In genomic region chr7:128403128-128403527, GRCm38 (mm10) we compare ENCODE assay signal across 28 mouse cellular contexts. TPM values are rescaled to one million over a fixed set of nuclear protein-coding genes. Genes with fewer than 3 reads are reported as not detected.
DNase-seq lines count a peak whose midpoint lies in the region; ATAC-seq and TF ChIP-seq lines count a peak whose summit lies in the region.
"Had no signal": no experiment of that assay in that cellular context is flagged by ENCODE, and none has a peak within 500 bp of the region (broad histone marks: within the 10 kb centered on the region; RNA-seq: fewer than 3 reads in every experiment).

No protein-coding gene starts in this region.

- TF ChIP-seq EP300 in liver, postnatal 0 days (IDR thresholded peaks at IDR 0.05; ENCODE audit: low read depth) = no peak
- TF ChIP-seq EP300 in MEL (IDR thresholded peaks at IDR 0.05; ENCODE audit: low read depth in 1 of 2, low read length in 2 of 2) = no peak

- no peak for TF ChIP-seq POLR2A in MEL (IDR thresholded peaks at IDR 0.05; ENCODE audit: control insufficient read depth in 1 of 2, insufficient read depth in 1 of 2, low read depth in 1 of 2, low read length in 2 of 2, poor library complexity in 1 of 2)

- no peak overlapping the region for H3K9ac ChIP-seq in liver, embryonic 11.5 days (ENCODE audit: low read depth, low read length)
- no peak overlapping the region for H3K9ac ChIP-seq in liver, postnatal 0 days (replicated peaks)
- peak overlapping the region; percentile 23; the same call in 1 of the 2 replicates for H3K9ac ChIP-seq in MEL (ENCODE audit: control insufficient read depth, low read depth, low read length, poor library complexity, severe bottlenecking)
- H3K9ac ChIP-seq in liver, embryonic 13.5 days = 0 out of 2 replicates have a peak overlapping the region, but pooled peaks have one; percentile 10
- H3K9ac ChIP-seq in stomach, embryonic 16.5 days (ENCODE audit: low read length) = no peak overlapping the region
- H3K9ac ChIP-seq in kidney, embryonic 14.5 days (ENCODE audit: low read depth, low read length) = no peak overlapping the region
- H3K9ac ChIP-seq: embryonic facial prominence, embryonic 12.5 days; heart, embryonic 15.5 days; intestine, embryonic 15.5 days; lung, embryonic 14.5 days; midbrain, embryonic 12.5 days; neural tube, embryonic 13.5 days had no signal

- TF ChIP-seq CTCF in liver, postnatal 0 days (IDR thresholded peaks at IDR 0.05; ENCODE audit: low read depth) = no peak
- TF ChIP-seq CTCF in MEL (IDR thresholded peaks at IDR 0.05 in 2 of 3, conservative IDR thresholded peaks at IDR 0.05 in 1 of 3; ENCODE audit: control insufficient read depth in 1 of 3, insufficient read depth in 1 of 3, low read depth in 2 of 3, low read length in 3 of 3, poor library complexity in 1 of 3, severe bottlenecking in 1 of 3) = no peak

- H3K9me3 ChIP-seq in liver, embryonic 11.5 days (ENCODE audit: control insufficient read depth, low read length) = no peaks in the 10 kb centered on the region
- H3K9me3 ChIP-seq in liver, postnatal 0 days (ENCODE audit: low read length) = 0 out of 2 replicates have a peak, but pooled peaks cover 2% of the 10 kb centered on the region
- H3K9me3 ChIP-seq in MEL (replicated peaks; ENCODE audit: insufficient read depth, low read length) = no peaks in the 10 kb centered on the region
- no peaks in the 10 kb centered on the region for H3K9me3 ChIP-seq in liver, embryonic 13.5 days (replicated peaks)
- H3K9me3 ChIP-seq in stomach, embryonic 16.5 days (replicated peaks; ENCODE audit: control insufficient read depth, low read length) = no peaks in the 10 kb centered on the region
- H3K9me3 ChIP-seq in kidney, embryonic 14.5 days (ENCODE audit: control insufficient read depth, low read length) = no peaks in the 10 kb centered on the region
- H3K9me3 ChIP-seq: embryonic facial prominence, embryonic 12.5 days; heart, embryonic 15.5 days; intestine, embryonic 15.5 days; neural tube, embryonic 13.5 days had no signal

- 39% methylated on average over 10 of the region's 10 CpGs for WGBS in liver, embryonic 11.5 days
- WGBS in liver, postnatal 0 days (ENCODE audit: insufficient replicate concordance) = 59% methylated on average over 10 of the region's 10 CpGs
- 30% methylated on average over 10 of the region's 10 CpGs for WGBS in liver, embryonic 13.5 days (ENCODE audit: insufficient replicate concordance)
- 23% methylated on average over 10 of the region's 10 CpGs for WGBS in stomach, embryonic 16.5 days
- WGBS in kidney, embryonic 14.5 days = 39% methylated on average over 10 of the region's 10 CpGs

- no peak overlapping the region for H3K4me3 ChIP-seq in liver, embryonic 11.5 days (ENCODE audit: low read depth, low read length)
- no peak overlapping the region for H3K4me3 ChIP-seq in liver, postnatal 0 days (ENCODE audit: low read depth, low read length)
- H3K4me3 ChIP-seq in MEL (ENCODE audit: control insufficient read depth in 1 of 2, insufficient read depth in 1 of 2, low read depth in 2 of 2, low read length in 2 of 2) = no peak overlapping the region
- H3K4me3 ChIP-seq in liver, embryonic 13.5 days (replicated peaks) = no peak overlapping the region
- H3K4me3 ChIP-seq in stomach, embryonic 16.5 days (replicated peaks; ENCODE audit: low read length) = no peak overlapping the region
- no peak overlapping the region for H3K4me3 ChIP-seq in kidney, embryonic 14.5 days (ENCODE audit: low read length)
- H3K4me3 ChIP-seq: embryonic facial prominence, embryonic 12.5 days; heart, embryonic 15.5 days; intestine, embryonic 15.5 days; midbrain, embryonic 12.5 days; neural tube, embryonic 13.5 days had no signal

- no peak for TF ChIP-seq RAD21 in MEL (IDR thresholded peaks at IDR 0.05; ENCODE audit: low read depth, low read length)

- peak overlapping the region; percentile 21; the same call in 1 of the 2 replicates for H3K4me2 ChIP-seq in liver, embryonic 11.5 days
- no peak overlapping the region for H3K4me2 ChIP-seq in liver, postnatal 0 days (ENCODE audit: low read depth, low read length)
- H3K4me2 ChIP-seq in liver, embryonic 13.5 days = 0 out of 2 replicates have a peak overlapping the region, but pooled peaks have one; percentile 6
- H3K4me2 ChIP-seq in stomach, embryonic 16.5 days (ENCODE audit: low read depth, low read length) = 0 out of 2 replicates have a peak overlapping the region, but pooled peaks have one; percentile 9
- H3K4me2 ChIP-seq in kidney, embryonic 14.5 days (replicated peaks; ENCODE audit: low read depth, low read length) = no peak overlapping the region
- H3K4me2 ChIP-seq: embryonic facial prominence, embryonic 12.5 days; heart, embryonic 15.5 days; intestine, embryonic 15.5 days; lung, embryonic 14.5 days; midbrain, embryonic 12.5 days; neural tube, embryonic 13.5 days had no signal

- no peak for DNase-seq in liver, embryonic 11.5 days (ENCODE audit: low spot score)
- no peak for DNase-seq in liver, postnatal 0 days
- peak; percentile 35 for DNase-seq in MEL (ENCODE audit: low read depth, low spot score)
- DNase-seq in liver, embryonic 13.5 days = no peak
- no peak for DNase-seq in embryo, embryonic 10 days (ENCODE audit: low spot score)
- DNase-seq: adrenal gland, adult 8-10 months; cerebellum, adult 11 months; cerebellum, adult 9-10 months; cerebellum, postnatal 36 days; embryo, embryonic 11 days; gastrocnemius, postnatal 10 days; kidney, adult 8-10 months; kidney, postnatal 10 days; layer of hippocampus, postnatal 36 days; left cerebral cortex, postnatal 4 days; lung, embryonic 14.5 days; thymus, adult 18-20 months; thymus, postnatal 36 days had no signal

- H3K4me1 ChIP-seq in liver, embryonic 11.5 days (replicated peaks; ENCODE audit: control insufficient read depth, insufficient read depth, low read length) = peaks cover 51% of the 10 kb centered on the region
- peaks cover 16% of the 10 kb centered on the region for H3K4me1 ChIP-seq in liver, postnatal 0 days (ENCODE audit: insufficient read depth)
- peaks cover 14 to 34% of the 10 kb centered on the region in 2 experiments for H3K4me1 ChIP-seq in MEL (ENCODE audit: control insufficient read depth in 1 of 2, insufficient read depth in 2 of 2, low read length in 2 of 2)
- peaks cover 77% of the 10 kb centered on the region for H3K4me1 ChIP-seq in liver, embryonic 13.5 days (replicated peaks)
- peaks cover 14% of the 10 kb centered on the region for H3K4me1 ChIP-seq in stomach, embryonic 16.5 days (ENCODE audit: control insufficient read depth, insufficient read depth, low read length)
- 0 out of 2 replicates have a peak, but pooled peaks cover 3% of the 10 kb centered on the region for H3K4me1 ChIP-seq in kidney, embryonic 14.5 days (ENCODE audit: control insufficient read depth, insufficient read depth, low read length)
- H3K4me1 ChIP-seq: embryonic facial prominence, embryonic 12.5 days; heart, embryonic 15.5 days; midbrain, embryonic 12.5 days; neural tube, embryonic 13.5 days had no signal

- H3K27ac ChIP-seq in liver, embryonic 11.5 days (ENCODE audit: low read depth, low read length) = peak overlapping the region; percentile 78
- no peak overlapping the region for H3K27ac ChIP-seq in liver, postnatal 0 days (ENCODE audit: low read depth)
- peak overlapping the region; percentile 72 for H3K27ac ChIP-seq in MEL (ENCODE audit: control insufficient read depth, low read depth, low read length)
- H3K27ac ChIP-seq in liver, embryonic 13.5 days = peak overlapping the region; percentile 81
- no peak overlapping the region for H3K27ac ChIP-seq in stomach, embryonic 16.5 days (ENCODE audit: low read length)
- H3K27ac ChIP-seq in kidney, embryonic 14.5 days (ENCODE audit: low read depth, low read length) = no peak overlapping the region
- H3K27ac ChIP-seq: embryonic facial prominence, embryonic 12.5 days; heart, embryonic 15.5 days; intestine, embryonic 15.5 days; midbrain, embryonic 12.5 days; neural tube, embryonic 13.5 days had no signal

- no peaks in the 10 kb centered on the region for H3K79me2 ChIP-seq in MEL (ENCODE audit: control insufficient read depth, insufficient read depth, low read length, poor library complexity)

- ATAC-seq in liver, embryonic 11.5 days (replicated peaks; ENCODE audit: low FRiP score) = no peak
- ATAC-seq in liver, postnatal 0 days = no peak
- ATAC-seq in liver, embryonic 13.5 days (ENCODE audit: low read depth) = peak; percentile 46; the same call in 1 of the 2 replicates
- no peak for ATAC-seq in stomach, embryonic 16.5 days (ENCODE audit: insufficient read depth, low FRiP score)
- no peak for ATAC-seq in kidney, embryonic 14.5 days (ENCODE audit: low FRiP score, low TSS enrichment)
- ATAC-seq: activated CD4-positive, CD25-positive, alpha-beta regulatory T cell, adult 4 months; CD4-positive, CD25-positive, alpha-beta regulatory T cell, adult 4 months; hindbrain, embryonic 16.5 days; intestine, embryonic 15.5 days had no signal

- H3K36me3 ChIP-seq in liver, embryonic 11.5 days (ENCODE audit: control insufficient read depth, insufficient read depth, low read length) = peaks cover 17% of the 10 kb centered on the region
- H3K36me3 ChIP-seq in liver, postnatal 0 days (replicated peaks; ENCODE audit: insufficient read depth, low read length) = peaks cover 5% of the 10 kb centered on the region; the same call in 1 of the 2 replicates
- H3K36me3 ChIP-seq in MEL (ENCODE audit: control insufficient read depth in 1 of 2, insufficient read depth in 2 of 2, low read length in 2 of 2) = peaks cover 0 to 33% of the 10 kb centered on the region in 2 experiments; a peak in 3 of 4 replicates
- peaks cover 19% of the 10 kb centered on the region for H3K36me3 ChIP-seq in liver, embryonic 13.5 days
- H3K36me3 ChIP-seq in stomach, embryonic 16.5 days (ENCODE audit: control insufficient read depth, insufficient read depth, low read length) = peaks cover 6% of the 10 kb centered on the region; the same call in 1 of the 2 replicates
- no peaks in the 10 kb centered on the region for H3K36me3 ChIP-seq in kidney, embryonic 14.5 days (ENCODE audit: control insufficient read depth, insufficient read depth, low read length)
- H3K36me3 ChIP-seq: embryonic facial prominence, embryonic 12.5 days; heart, embryonic 15.5 days; intestine, embryonic 15.5 days; midbrain, embryonic 12.5 days had no signal

- no peaks in the 10 kb centered on the region for H3K27me3 ChIP-seq in liver, embryonic 11.5 days (replicated peaks; ENCODE audit: control insufficient read depth, insufficient read depth, low read length)
- H3K27me3 ChIP-seq in liver, postnatal 0 days (ENCODE audit: insufficient read depth, low read length) = no peaks in the 10 kb centered on the region
- no peaks in the 10 kb centered on the region for H3K27me3 ChIP-seq in MEL (ENCODE audit: control insufficient read depth in 1 of 2, insufficient read depth in 2 of 2, low read length in 2 of 2)
- H3K27me3 ChIP-seq in liver, embryonic 13.5 days = no peaks in the 10 kb centered on the region
- no peaks in the 10 kb centered on the region for H3K27me3 ChIP-seq in stomach, embryonic 16.5 days (ENCODE audit: control insufficient read depth, insufficient read depth, low read length)
- H3K27me3 ChIP-seq in kidney, embryonic 14.5 days (ENCODE audit: control insufficient read depth, insufficient read depth, low read length) = no peaks in the 10 kb centered on the region
- H3K27me3 ChIP-seq: embryonic facial prominence, embryonic 12.5 days; heart, embryonic 15.5 days; intestine, embryonic 15.5 days; midbrain, embryonic 12.5 days; neural tube, embryonic 13.5 days had no signal

RNA-seq across cellular contexts. Expression of gene Rgs10, which starts 15.4 kb away (rescaled TPM):
- 88.1 and 88.2 TPM in 2 replicates for polyA plus RNA-seq in liver, embryonic 11.5 days (2014; fragmentation: Nextera tagmentation; extraction: Ambion mirVana)
- polyA plus RNA-seq in liver, postnatal 0 days (2015; fragmentation: Nextera tagmentation; extraction: Ambion mirVana) = 31.7 and 32.3 TPM in 2 replicates
- total RNA-seq in MEL (2012; rRNA removed) = 44.6 and 44.7 TPM in 2 replicates
- 10 to 100 TPM in 1 of 2 experiments, not detected in 1; 42.3 TPM for polyA plus RNA-seq in MEL (2012; ENCODE audit: insufficient read depth in 1 of 2, insufficient read length in 2 of 2, low read depth in 1 of 2, low replicate concordance in 2 of 2, missing spikeins in 1 of 2)
- 48.5 and 54.6 TPM in 2 replicates for polyA plus RNA-seq in liver, embryonic 13.5 days (2015; fragmentation: Nextera tagmentation; extraction: Ambion mirVana)
- 23.7 and 24.0 TPM in 2 replicates for polyA plus RNA-seq in stomach, embryonic 16.5 days (2015; fragmentation: Nextera tagmentation; extraction: Ambion mirVana)
- 7.6 and 8.7 TPM in 2 replicates for polyA plus RNA-seq in kidney, embryonic 14.5 days (2014; fragmentation: Nextera tagmentation; extraction: Ambion mirVana)

RNA-seq across cellular contexts. Expression of gene Tial1, which starts 58.4 kb away (rescaled TPM):
- polyA plus RNA-seq in liver, embryonic 11.5 days (2014; fragmentation: Nextera tagmentation; extraction: Ambion mirVana) = 34.0 and 34.8 TPM in 2 replicates
- polyA plus RNA-seq in liver, postnatal 0 days (2015; fragmentation: Nextera tagmentation; extraction: Ambion mirVana) = 10.2 and 11.5 TPM in 2 replicates
- 42.7 and 54.3 TPM in 2 replicates for total RNA-seq in MEL (2012; rRNA removed)
- polyA plus RNA-seq in MEL (2012; ENCODE audit: insufficient read depth in 1 of 2, insufficient read length in 2 of 2, low read depth in 1 of 2, low replicate concordance in 2 of 2, missing spikeins in 1 of 2) = 100 to 1,000 TPM in 1 of 2 experiments, not detected in 1; 126 TPM
- polyA plus RNA-seq in liver, embryonic 13.5 days (2015; fragmentation: Nextera tagmentation; extraction: Ambion mirVana) = 11.3 and 16.7 TPM in 2 replicates
- polyA plus RNA-seq in stomach, embryonic 16.5 days (2015; fragmentation: Nextera tagmentation; extraction: Ambion mirVana) = 20.8 and 24.4 TPM in 2 replicates
- polyA plus RNA-seq in kidney, embryonic 14.5 days (2014; fragmentation: Nextera tagmentation; extraction: Ambion mirVana) = 40.0 and 41.0 TPM in 2 replicates

Comparison
In these comparisons a context has a peak if more than half of its experiments do, and no peak if none do; other contexts are left out.
1. H3K27ac ChIP-seq: peak in liver, embryonic 11.5 days (single experiment), MEL (single experiment) and liver, embryonic 13.5 days (single experiment); none in liver, postnatal 0 days (single experiment), stomach, embryonic 16.5 days (single experiment) and kidney, embryonic 14.5 days (single experiment).
2. H3K4me2 ChIP-seq: peak in liver, embryonic 11.5 days (single experiment), liver, embryonic 13.5 days (single experiment) and stomach, embryonic 16.5 days (single experiment); none in liver, postnatal 0 days (single experiment) and kidney, embryonic 14.5 days (single experiment).
3. H3K9ac ChIP-seq: peak in MEL (single experiment) and liver, embryonic 13.5 days (single experiment); none in liver, embryonic 11.5 days (single experiment), liver, postnatal 0 days (single experiment), stomach, embryonic 16.5 days (single experiment) and kidney, embryonic 14.5 days (single experiment).